Mouse (Mus musculus) neural tube, embryonic 15.5 days (tissue): ENCODE results near the gene Atp10a. TPM values are rescaled to one million over a fixed set of nuclear protein-coding genes. Genes with fewer than 3 reads are reported as not detected.

Experiments
- ATAC-seq: fragments of 200-750 bp; cut with Nextera tagmentation; 2 replicates; pipeline ENCODE4 v1.8.0; 2017; ENCODE audit warnings: mild to moderate bottlenecking, moderate TSS enrichment, moderate library complexity; ENCODE audit not compliant: low FRiP score
- H3K27ac ChIP-seq: fragments of 300-500 bp; sonication (generic); replicated peaks from 2 replicates; pipeline ENCODE4 v1.5.1; 2015; ENCODE audit warnings: mild to moderate bottlenecking, inconsistent platforms
- H3K27me3 ChIP-seq: fragments of 300-500 bp; sonication (generic); replicated peaks from 2 replicates; pipeline ENCODE4 v1.6.1; 2015; ENCODE audit warnings: inconsistent platforms
- H3K36me3 ChIP-seq: fragments of 300-500 bp; sonication (generic); 2 replicates; pipeline ENCODE4 v1.6.1; 2015; ENCODE audit warnings: inconsistent platforms
- H3K4me1 ChIP-seq: fragments of 300-500 bp; sonication (generic); 2 replicates; pipeline ENCODE4 v1.6.1; 2015; ENCODE audit warnings: inconsistent platforms
- H3K4me2 ChIP-seq: fragments of 300-500 bp; sonication (generic); 2 replicates; pipeline ENCODE4 v1.6.1; 2015; ENCODE audit warnings: inconsistent platforms, mild to moderate bottlenecking, moderate library complexity
- H3K4me3 ChIP-seq: fragments of 300-500 bp; sonication (generic); replicated peaks from 2 replicates; pipeline ENCODE4 v1.5.1; 2015; ENCODE audit warnings: mild to moderate bottlenecking, inconsistent platforms
- H3K9ac ChIP-seq: fragments of 300-500 bp; sonication (generic); replicated peaks from 2 replicates; pipeline ENCODE4 v1.6.1; 2015; ENCODE audit warnings: mild to moderate bottlenecking, inconsistent platforms
- H3K9me3 ChIP-seq: fragments of 300-500 bp; sonication (generic); replicated peaks from 2 replicates; pipeline ENCODE4 v1.6.1; 2016; ENCODE audit warnings: inconsistent platforms
- WGBS: fragments of 180-500 bp; shearing (Covaris S2); methylation state at CpG from one replicate; pipeline ENCODE4 v1.1.7; 2015; ENCODE audit warnings: mixed read lengths; 5-methylcytosine and 5-hydroxymethylcytosine counted together
- polyA plus RNA-seq: library from polyadenylated mRNA; unstranded; fragments of >200 nt; fragmentation: Nextera tagmentation; extraction: Ambion mirVana; gene quantifications from 2 replicates; pipeline ENCODE4 v1.2.1, GENCODE M21; 2015

Gene Atp10a
- polyA plus RNA-seq, 1 experiment from 2014 or later, result 1.1 TPM

- H3K4me2 ChIP-seq, result no peak overlapping the region
- no peaks in the 10 kb centered on the region for H3K36me3 ChIP-seq
- WGBS, result 56% methylated on average over 1 of the region's 1 CpGs
- H3K4me3 ChIP-seq, result no peak overlapping the region
- H3K4me1 ChIP-seq, result no peaks in the 10 kb centered on the region
- no peaks in the 10 kb centered on the region for H3K9me3 ChIP-seq
- no peak for ATAC-seq
- H3K9ac ChIP-seq, result no peak overlapping the region
- H3K27me3 ChIP-seq, result no peaks in the 10 kb centered on the region
- H3K27ac ChIP-seq, result no peak overlapping the region
Observed at GRCm38 (mm10) chr7:58870661-58871060, 214.7 kb downstream of the Atp10a start.

GRCm38 (mm10) chr7:58873676-58874075 is 217.7 kb downstream of the Atp10a start:
- Histone ChIP-seq H3K4me3 (no peak overlapping the region), H3K4me1 (no peaks in the 10 kb centered on the region), H3K36me3 (no peaks in the 10 kb centered on the region), H3K27ac (no peak overlapping the region), H3K27me3 (no peaks in the 10 kb centered on the region), H3K9me3 (no peaks in the 10 kb centered on the region), H3K9ac (no peak overlapping the region), H3K4me2 (no peak overlapping the region)
- ATAC-seq, result no peak
- WGBS, result 88% methylated on average over 1 of the region's 1 CpGs
